Mouse (Mus musculus): ENCODE measurements around the gene Msmp.

- TF ChIP-seq GATA1 (IDR thresholded peaks at IDR 0.05; ENCODE audit: borderline replicate concordance, low read length), result no peak
- no peak for TF ChIP-seq FLI1 (IDR thresholded peaks at IDR 0.05; ENCODE audit: low read length)
These were observed 30.4 kb downstream of the Msmp start for GRCm38 (mm10) chr4:43553891-43554290.

Measured in megakaryocyte, embryonic 14.5 days (primary cell).